Mouse (Mus musculus) CD4-positive, CD25-positive, alpha-beta regulatory T cell (primary cell): ENCODE data around the gene Irak2. TPM values are rescaled to one million over a fixed set of nuclear protein-coding genes. Genes with fewer than 3 reads are reported as not detected.

Source experiments
- polyA plus RNA-seq: library from polyadenylated mRNA; unstranded; fragments of 100-300 nt; shearing (Covaris generic); gene quantifications from one replicate; pipeline ENCODE4 v1.2.1, GENCODE M21; 2017

Irak2 gene
- 58.7 TPM for polyA plus RNA-seq

GRCm38 (mm10) chr6:113638302-113639040 lies at the start of gene Irak2:
Gene Irak2 (plus strand): TSS chr6:113638467.

GRCm38 (mm10) chr6:113600543-113601139 lies 37.6 kb upstream of the Irak2 start, which contains the start of gene Fancd2os:
Gene Fancd2os (minus strand): TSS chr6:113600715.

GRCm38 (mm10) chr6:113604432-113605223 lies 33.6 kb upstream of the Irak2 start, which contains the start of gene Brk1:
Gene Brk1 (plus strand): TSS chr6:113604772.

GRCm38 (mm10) chr6:113623941-113624751 lies 14.1 kb upstream of the Irak2 start, which contains the start of gene Vhl:
Gene Vhl (plus strand): TSS chr6:113623959.

GRCm38 (mm10) chr6:113696582-113697221 lies 58.4 kb downstream of the Irak2 start, which contains the start of gene Tatdn2:
Gene Tatdn2 (plus strand): TSS chr6:113697050.

GRCm38 (mm10) chr6:113719878-113720277 lies 81.6 kb downstream of the Irak2 start, which contains the start of gene Ghrl:
Gene Ghrl (minus strand): TSS chr6:113719880.

GRCm38 (mm10) chr6:113740236-113741217 lies 102.3 kb downstream of the Irak2 start, which contains the start of gene Sec13:
Gene Sec13 (minus strand): TSS chr6:113740743.

Other genes starting within 250 kb of the Irak2 start
- gene Ttll3, start 249.2 kb upstream of the Irak2 start, polyA plus RNA-seq, result 18.7 TPM
- 12.6 TPM for gene Rpusd3, start 219.1 kb upstream of the Irak2 start, polyA plus RNA-seq
- gene Cidec, start 202.7 kb upstream of the Irak2 start, polyA plus RNA-seq, result not detected
- 48.4 TPM for gene Jagn1, start 195.9 kb upstream of the Irak2 start, polyA plus RNA-seq
- gene Il17re, start 180.0 kb upstream of the Irak2 start, polyA plus RNA-seq, result 0.23 TPM
- 0.36 TPM for gene Il17rc, start 167.0 kb upstream of the Irak2 start, polyA plus RNA-seq
- 10.2 TPM for gene Creld1, start 155.2 kb upstream of the Irak2 start, polyA plus RNA-seq
- 0.41 TPM for gene Prrt3, start 136.5 kb upstream of the Irak2 start, polyA plus RNA-seq
- gene Emc3, start 106.8 kb upstream of the Irak2 start, polyA plus RNA-seq, result 94.3 TPM
- gene Fancd2, start 106.8 kb upstream of the Irak2 start, polyA plus RNA-seq, result 2.1 TPM
- not detected for gene Fancd2os, start 37.8 kb upstream of the Irak2 start, polyA plus RNA-seq
- 235 TPM for gene Brk1, start 33.7 kb upstream of the Irak2 start, polyA plus RNA-seq
- gene Vhl, start 14.5 kb upstream of the Irak2 start, polyA plus RNA-seq, result 33.2 TPM
- 6.7 TPM for gene Tatdn2, start 58.6 kb downstream of the Irak2 start, polyA plus RNA-seq
- gene Ghrl, start 81.4 kb downstream of the Irak2 start, polyA plus RNA-seq, result 0.73 TPM
- gene Sec13, start 102.3 kb downstream of the Irak2 start, polyA plus RNA-seq, result 186 TPM